Mouse (Mus musculus): Measurements from ENCODE around the gene Hoxa10.
A peak's percentile ranks its signal among the peaks of the same experiment; 100 is the strongest.

The Hoxa10 gene

DNA sequence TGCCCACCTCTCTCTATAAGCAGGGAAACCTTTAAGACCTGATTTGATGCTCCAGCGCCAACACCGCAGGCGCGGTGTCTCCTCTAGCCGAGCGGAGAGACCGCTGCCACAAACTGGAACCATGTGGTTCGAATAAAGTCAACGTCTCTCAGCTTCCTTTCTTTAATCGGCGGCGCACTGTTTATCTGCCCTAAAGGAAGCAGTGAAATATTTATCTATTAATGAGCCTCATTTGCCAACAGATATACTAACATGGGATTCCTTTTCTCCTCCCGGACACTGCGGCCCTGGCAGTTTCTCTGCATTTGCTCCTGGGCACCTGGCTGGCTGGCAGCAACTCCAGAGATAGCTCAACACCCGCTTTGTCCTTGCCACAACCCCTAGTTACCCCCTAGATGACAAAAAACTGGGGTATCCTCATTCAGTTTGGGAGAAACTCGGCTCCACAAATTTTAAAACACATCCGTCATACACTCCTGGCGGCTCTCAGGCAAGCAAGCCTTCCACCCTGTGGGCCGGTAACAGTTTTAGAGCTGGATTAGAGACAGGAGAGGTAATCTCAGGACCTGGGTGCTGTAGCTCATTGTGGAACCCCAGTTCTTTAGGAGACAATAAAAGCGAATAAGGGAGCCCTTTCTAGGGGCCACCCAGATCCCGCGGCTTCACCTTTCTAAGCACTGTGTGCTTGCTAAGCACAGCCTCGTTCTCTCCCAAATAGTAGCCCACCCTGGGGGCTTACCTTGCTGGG lies 22.6 kb downstream of the Hoxa10 start:
- DNase-seq (ENCODE audit: low spot score in 2 of 2): no peak

DNA sequence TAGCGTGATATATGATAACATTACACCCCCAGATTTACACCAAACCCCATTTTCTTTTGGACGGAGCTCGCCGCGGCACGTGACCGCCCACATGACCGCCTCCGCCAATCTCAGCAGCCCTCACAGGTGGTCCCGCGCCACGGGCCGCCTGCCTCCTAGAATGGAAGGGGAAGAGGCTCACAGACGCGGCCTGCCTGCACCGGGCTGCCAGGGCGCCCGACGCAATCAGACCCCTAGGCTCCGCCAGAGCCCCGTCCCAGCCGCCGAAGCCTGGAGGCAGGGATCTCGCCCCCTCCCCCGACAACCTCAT lies 23.2 kb downstream of the Hoxa10 start:
- DNase-seq (ENCODE audit: low spot score in 2 of 2): peak; percentile 43 to 52

DNA sequence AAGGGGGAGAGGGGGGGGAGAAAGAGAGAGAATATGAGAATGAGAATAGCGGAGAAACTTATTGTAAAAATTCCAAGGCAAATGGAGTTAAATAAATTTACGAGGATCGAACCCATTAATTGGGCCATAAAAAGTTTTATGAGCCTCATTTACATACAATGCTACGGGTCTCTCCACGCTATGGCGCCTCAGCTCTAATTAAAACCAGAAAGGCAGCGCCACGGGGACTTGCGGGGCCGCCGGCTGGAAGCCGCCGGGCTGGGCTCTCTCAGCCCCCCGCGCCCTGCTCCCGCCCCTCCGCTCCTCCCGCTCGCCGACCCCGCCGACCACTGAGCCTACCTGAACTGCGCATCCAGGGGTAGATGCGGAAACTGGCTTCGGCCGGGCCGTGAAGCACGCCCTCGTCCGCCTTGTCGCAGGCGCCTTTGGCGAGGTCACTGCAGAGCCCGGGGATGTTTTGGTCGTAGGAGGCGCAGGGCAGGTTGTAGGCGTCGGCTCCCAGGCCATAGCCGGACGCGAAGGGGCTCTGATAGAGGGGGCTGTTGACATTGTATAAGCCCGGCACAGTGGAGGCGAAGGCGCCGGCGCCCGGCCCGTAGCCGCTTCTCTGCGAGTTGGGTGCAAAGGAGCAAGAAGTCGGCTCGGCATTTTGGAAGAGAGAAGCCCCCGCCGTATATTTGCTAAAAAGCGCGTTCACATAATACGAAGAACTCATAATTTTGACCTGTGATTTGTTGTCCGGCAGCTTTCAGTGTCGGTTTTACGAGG lies 23.8 kb downstream of the Hoxa10 start:
- DNase-seq (ENCODE audit: low spot score in 2 of 2): no peak

DNA sequence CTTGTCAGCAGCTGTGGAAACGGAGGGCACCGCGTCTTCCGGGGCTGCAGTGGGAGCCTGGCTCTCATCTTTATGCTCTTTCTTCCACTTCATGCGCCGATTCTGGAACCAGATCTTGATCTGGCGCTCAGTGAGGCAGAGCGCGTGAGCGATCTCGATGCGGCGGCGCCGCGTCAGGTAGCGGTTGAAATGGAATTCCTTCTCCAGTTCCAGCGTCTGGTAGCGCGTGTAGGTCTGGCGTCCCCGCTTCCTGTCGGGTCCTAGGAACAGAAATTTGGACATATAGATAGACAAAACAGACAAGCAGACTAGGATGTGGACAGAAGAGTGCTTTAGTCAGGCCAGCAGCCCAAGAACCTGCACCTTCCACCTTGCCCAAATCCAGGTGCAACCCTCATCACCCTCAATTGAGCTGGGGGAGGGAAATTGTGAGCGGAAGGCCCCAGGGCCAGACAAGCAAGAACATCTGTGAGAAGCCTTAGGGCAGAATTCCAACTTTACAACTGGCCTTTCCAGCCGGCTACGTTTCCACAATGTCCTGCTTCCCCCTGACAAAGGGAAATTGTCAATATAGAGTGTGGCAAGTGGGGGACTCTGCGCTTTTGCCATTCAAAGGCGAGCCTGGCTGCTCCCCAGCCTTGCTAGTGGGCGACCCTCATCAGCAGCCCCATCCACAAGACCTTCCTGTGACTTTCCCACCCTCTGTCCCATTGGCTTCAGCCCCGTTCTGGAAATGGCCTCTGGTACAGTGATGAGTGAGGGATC lies 24.7 kb downstream of the Hoxa10 start:
- DNase-seq (ENCODE audit: low spot score in 2 of 2): no peak

DNA sequence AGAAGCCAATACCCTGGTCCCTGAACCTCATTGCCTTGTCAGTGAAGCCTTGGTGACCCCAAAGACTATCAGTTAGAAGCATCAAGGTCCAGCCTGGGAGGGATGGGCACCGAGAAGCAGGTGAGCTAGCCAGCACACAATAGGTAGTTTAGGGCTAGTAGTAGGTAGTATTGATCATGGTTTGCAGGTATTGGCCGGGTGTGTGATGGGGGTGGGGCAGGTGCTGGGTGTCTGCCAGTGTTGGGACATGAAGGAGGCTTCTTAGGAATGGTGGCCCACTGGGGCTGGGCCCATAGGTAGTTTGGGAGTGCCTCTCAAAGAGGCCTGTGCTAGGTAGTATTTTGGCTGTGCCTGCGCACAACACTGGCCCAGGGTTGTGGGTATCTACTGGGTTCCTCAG lies 25.6 kb downstream of the Hoxa10 start:
- DNase-seq (ENCODE audit: low spot score in 2 of 2): no peak

DNA sequence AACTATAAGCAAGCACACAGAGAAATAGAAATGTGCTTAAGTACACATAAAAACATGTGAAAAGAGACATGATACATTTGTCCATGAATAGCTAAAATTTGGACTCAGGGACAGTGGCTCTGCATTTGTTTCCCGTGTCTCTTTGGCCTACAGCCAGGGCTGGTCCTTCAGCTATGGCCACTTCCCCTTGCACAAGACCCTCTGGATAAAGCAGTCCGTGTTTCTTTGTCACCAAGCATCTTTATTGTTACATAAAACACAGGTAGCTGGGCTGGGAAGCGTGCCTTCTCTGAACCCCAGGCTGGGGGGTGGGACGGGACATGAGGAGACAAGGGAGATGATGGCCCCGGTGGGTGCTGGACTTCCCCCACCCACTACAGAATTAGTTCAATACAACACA lies 26.4 kb downstream of the Hoxa10 start:
- no peak for DNase-seq (ENCODE audit: low spot score in 2 of 2)

DNA sequence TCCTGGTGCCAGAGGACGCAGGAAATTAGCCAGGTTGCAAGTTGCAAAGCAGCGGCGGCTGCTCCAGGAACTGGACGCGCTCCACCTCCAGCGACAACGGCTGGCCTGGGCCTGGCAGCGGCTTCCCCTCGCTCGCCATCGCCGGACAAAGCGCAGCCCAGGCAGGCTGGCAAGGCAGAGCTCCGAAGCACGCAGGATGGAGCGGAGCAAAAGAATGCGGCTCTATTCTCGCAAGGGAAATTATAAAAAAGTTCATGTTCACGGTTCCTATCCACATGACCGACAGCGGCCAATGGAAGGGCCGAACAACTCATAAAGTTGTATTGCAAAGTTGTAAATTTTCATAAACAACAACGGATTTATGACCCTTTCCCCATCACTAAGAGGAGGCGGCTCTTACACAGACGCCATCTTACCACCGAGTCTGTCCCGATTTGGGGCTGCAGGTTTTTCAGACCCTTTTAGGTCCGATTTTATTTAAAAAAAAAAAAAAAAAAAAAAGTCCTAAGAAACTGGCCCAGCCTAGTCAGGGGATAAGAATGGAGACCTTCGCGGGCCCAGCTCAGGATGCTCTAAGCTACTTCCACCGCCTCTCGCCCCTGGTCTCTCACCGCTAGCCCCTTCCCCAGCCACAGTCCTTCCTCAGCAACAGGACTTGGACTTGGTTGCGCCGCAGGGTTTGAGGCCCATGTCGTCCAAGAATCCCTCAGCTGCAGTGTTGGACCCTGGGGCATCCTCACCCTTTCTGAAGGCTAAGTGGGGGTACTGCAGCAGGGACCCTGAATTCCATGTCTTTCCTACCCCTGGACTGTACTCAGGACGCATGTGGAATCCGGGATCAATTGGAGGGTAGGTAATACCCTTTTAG lies 27.3 kb downstream of the Hoxa10 start, which contains the start of the genes Hoxa3 and Gm28308:
Hoxa3 (minus strand) TSS at position 218 of the 868 bp plus-strand sequence.
Gm28308 (minus strand) TSS at position 221 of the 868 bp plus-strand sequence.
- DNase-seq (ENCODE audit: low spot score in 2 of 2): no peak

DNA sequence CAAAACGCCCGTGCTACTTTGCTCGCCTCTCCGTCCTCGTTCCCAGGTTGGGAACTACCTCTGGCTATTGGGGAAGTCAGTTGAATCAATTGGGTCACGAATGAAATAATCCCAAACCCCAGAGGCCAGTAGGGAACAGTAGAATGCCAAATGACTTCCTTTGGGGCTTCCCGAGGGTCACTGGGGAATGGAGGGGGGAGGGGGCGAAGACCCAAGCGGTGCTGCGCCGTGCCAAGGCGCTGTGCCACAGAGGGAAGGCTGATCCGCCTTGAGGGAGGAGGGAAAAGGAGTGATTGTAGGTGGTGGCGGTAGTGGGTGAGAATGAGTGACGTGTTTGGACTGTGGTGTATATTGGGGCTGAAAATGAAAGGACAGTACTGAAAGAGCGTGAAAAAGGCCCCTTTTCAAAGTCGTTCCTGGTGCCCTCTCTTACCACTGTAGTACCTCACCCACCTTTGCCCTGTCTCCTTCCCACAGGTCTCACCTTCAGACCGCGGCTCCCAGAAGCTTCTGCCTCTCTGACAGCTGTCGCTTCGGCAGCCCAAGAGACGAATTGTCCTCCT lies 28.0 kb downstream of the Hoxa10 start:
- no peak for DNase-seq (ENCODE audit: low spot score in 2 of 2)

DNA sequence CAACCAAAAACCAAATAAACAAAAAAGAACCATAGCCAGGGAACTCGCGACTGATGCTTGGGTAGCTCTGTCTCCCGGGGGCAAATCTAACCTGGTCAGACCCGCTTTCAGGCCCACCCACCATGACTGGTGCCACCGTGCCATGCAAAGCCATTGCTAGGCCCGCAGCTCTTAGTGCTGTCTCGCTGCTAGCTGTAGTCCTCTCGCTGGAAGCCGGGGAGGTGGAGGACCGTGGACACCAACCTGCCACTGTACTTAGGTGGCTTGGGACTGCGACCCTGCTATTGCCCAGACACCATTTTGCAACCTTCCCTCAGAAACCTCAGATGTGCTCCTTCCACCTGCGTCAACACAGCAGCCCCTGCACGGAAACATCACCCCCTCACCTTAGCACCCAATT lies 28.7 kb downstream of the Hoxa10 start:
- DNase-seq (ENCODE audit: low spot score in 2 of 2): no peak

DNA sequence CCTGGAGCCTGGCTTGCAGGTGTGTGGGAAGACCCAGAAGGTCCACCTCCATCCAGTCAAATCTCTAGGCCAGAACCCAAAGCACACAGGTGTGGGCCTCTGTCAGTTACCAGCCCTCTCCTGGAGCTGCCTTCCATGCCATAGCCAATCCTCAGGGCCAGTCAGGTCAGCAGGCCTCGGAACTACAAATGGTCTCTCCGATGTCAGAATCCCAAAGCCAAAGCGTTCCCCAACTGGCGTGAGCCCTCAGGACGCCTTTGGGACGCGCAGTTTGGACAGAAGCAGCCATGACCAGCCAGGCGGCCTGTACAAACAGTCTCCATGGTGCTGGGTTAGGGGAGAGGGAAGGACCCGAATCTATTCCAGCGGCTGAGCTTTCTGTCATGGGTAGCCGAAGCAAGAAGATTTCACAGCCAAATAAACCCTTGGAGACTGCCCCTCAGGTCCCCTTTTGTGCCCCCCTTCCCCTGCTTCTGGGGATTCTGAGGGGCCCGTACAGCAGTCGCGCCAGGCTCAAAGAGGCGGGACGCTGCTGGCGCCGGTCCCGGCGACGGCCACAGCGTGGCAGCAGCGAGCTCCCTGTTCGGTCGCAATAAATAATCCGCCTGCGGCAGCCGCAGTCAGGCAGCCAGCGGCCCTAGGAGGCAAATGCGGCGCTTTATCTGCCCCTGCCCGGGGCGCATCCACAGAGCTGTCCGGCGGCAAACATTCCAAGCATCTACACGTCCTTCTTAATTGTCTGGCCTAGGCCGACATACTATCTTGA lies 29.3 kb downstream of the Hoxa10 start:
- peak in 1 of 2 experiments; percentile 72 for DNase-seq (ENCODE audit: low spot score in 2 of 2)

DNA sequence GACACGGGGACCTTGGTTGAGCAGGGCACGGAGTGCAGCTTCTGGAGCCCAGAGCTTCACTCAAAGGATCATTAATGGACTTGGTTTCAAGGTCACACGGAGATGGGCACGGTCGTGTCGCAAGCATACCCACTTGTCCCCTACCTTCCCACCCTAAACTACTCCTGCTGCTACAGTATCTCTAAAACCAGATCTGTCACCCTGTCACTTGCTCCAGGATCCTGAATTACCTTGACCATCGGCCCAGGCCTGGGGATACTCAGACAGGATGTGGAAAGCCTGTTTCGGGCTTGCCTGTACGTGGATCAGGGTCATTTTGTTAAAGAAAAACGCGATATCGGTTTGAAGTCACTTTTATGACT lies 31.0 kb downstream of the Hoxa10 start:
- no peak for DNase-seq (ENCODE audit: low spot score in 2 of 2)

DNA sequence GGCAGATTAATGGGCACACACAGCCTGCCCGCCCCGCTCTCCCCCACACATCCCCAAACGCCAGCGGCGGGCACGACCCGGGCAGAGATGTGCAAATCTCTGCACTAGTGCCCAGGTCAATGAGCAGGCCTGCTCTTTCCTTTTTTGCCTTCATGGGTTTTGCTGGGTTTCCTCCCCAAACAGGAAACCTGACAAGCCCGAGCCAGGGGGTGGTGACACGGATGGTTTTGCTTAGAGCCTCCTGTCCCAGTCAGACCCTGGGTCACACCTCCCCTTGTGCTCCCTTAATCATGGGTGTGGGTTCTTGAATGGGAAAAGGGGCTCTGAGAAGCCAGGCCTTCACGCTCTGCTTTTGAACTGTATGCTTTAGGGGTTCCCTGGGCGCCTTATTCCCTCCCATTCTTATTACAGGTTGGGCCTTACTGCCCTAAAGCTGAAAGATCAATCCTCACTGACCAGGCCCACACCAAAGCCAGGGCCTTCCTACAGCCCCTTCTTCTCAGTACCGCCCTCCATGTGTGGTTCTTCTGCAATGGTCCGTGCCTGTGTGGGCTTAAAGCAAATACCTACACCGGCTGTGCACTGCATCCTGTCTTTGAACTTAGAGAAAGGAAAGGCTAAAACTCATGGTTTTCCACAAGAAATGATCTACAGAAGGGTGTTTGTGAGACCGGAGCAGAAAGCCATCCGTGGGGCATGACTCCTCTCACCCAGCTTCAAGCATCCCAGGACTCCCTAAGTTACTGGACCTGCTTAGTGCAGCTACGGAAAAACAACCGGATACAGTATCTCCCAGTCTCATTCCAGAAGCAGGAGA lies 31.6 kb downstream of the Hoxa10 start:
- DNase-seq (ENCODE audit: low spot score in 2 of 2): no peak

DNA sequence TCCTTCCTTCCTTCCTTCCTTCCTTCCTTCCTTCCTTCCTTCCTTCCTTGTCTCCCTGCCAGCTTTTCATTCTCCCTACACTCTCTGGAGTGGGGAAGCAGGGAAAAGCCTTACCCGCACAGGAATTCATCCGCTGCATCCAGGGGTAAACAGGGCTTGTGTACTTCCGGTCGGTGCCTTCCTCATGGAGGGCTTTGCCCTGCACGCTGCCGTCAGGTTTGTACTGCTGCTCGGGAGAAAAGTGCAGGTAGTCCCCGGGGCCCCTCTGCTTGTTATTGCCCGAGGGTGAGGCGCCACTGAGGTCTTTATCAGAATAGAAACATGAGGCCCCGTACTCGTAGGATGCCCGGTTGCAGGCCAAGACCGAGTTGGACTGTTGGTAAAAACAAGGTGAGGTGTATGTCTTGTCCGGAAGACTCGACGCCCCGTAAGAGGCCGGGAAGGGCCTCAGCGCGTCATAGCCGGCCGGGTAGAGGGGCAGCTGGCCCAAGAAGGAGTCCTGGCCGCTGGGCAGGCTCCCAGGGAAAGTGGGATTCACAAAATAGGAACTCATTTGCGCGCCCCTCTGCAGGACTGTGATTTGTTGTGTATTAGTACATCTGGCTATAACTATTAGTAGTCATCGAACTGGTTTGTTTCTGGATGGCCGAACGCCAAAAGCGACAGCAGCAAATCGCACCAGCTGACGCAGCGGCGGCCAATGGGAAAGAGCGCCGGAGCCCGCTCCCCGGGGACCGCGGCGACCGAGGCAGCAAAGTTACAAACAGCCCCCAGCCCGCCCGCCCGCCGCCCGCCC lies 32.4 kb downstream of the Hoxa10 start, which contains the start of gene Hoxa6:
Hoxa6 (minus strand) TSS at position 651 of the 796 bp plus-strand sequence.
- no peak for DNase-seq (ENCODE audit: low spot score in 2 of 2)

DNA sequence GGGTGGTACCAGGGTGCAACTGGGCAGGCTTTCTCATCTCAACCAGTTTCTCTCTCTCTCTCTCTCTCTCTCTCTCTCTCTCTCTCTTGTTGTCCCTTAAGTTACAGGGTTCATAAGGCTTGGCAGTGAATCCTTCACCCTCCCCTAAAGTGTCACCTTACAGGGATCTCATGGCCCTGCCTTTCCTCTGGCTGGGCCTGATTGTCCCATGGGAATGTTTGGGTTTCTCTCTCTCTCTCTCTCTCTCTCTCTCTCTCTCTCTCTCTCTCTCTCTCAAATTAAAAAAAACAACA lies 33.0 kb downstream of the Hoxa10 start:
- no peak for DNase-seq (ENCODE audit: low spot score in 2 of 2)

DNA sequence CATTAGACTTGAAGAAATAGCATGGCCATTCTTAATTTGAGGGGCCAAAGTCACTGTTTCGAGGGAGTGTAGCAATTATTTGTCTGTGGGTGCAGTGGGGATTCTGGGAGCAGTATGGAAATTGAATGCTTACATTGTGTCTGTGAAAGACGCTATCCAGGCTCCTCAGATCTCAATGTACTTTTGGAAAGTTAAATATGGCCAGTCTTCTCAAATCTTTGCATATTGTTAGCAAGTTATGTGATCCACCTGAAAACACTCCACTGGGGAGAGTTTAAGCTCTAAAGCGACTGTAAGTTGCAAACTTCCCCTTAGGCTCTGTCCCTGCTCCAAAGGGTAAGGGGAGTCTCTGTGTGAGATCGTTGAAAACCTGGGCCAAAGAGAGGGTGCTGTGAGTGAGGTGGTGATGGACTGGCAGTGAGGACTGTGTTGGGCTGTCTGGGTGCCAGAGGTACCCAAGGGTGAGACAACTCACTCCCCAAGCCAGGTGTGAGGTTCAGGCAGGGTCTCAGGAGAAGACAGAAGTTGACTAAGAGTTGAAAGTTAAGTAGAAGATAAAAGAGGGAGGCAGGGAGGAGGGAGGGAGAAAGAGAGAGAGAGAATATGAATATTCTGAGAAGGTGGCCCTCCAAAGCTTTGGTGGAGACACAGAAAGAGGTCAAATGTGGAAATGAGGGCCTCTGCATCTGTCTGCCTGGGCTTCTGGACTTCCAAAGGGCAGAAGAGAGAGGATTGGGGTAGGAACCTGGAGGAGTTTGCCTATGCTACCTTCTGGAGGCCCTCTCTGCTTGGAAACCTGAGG lies 33.6 kb downstream of the Hoxa10 start:
- DNase-seq (ENCODE audit: low spot score in 2 of 2): no peak

DNA sequence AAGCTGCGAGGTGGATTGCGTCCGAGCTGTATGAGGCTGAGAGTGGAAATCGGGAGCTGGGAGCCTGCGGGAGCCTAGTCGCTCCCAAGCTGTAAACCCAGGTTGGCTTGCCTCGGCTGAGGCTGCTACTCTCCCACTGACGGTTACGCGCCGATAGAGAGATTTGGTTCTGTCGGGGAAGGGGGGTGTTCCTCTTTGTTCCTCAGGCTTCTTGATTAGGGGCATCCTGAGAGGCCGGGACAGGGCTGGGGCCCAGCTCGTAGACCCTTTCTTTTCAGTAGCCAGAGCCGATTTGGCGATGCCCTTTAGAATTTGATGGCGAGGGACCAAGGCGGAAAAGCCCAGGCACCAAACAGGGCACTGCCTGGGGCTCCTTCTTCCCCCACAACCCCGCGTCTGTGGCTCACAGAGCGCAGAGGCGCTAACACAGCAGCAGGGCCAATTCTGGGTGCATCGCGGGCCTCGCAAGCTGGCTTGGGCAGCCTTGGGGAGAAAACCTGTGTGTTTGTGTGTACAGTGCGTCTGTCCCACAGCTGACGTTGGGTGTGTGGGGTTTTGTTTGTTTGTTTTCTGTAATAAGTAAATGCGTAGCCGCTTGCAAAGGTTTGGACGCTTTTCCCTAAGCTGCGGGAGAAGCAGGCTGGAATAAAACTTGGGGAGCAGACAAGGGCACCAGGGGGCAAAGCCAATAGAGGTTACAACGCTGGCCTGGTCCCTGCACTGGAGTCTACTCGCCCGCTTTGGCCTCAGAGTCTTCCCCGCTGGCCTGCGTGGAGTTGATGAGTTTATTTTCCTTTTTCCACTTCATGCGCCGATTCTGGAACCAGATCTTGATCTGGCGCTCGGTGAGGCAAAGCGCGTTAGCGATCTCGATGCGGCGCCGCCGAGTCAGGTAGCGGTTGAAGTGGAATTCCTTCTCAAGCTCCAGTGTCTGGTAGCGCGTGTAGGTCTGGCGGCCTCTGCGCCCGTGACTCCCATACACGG lies 34.7 kb downstream of the Hoxa10 start:
- no peak for DNase-seq (ENCODE audit: low spot score in 2 of 2)

DNA sequence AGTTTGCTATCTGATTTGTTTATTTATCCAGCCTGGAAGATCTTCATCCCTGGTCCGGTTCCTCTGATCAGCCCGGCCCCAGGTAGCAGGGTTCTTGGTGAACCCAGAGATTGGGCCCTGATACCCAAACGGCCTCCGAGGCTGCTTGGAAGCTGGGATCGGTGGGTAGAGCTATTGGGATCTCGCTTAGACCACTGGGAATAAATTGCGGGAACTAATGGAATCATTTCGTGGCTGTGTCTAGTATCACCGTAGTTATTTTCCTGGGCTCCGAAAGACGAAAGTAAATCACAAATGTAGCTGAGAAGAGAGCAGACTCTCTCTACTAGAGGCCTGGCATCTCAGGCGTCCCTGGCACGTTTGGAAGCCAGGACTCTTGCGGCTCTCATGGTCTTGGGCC lies 35.4 kb downstream of the Hoxa10 start:
- DNase-seq (ENCODE audit: low spot score in 2 of 2): no peak
